Mouse (Mus musculus) embryonic fibroblast, embryonic 13.5 days (primary cell): Measurements from ENCODE around the gene Adam10.

ENCODE experiments used
- CTCF ChIP-seq: IDR thresholded peaks from 2 replicates; pipeline ENCODE4 v1.5.1; 2011; ENCODE audit warnings: mild to moderate bottlenecking, control low read depth, low read length, moderate library complexity, borderline replicate concordance; ENCODE audit not compliant: insufficient read depth
- POLR2A ChIP-seq: IDR thresholded peaks from 2 replicates; pipeline ENCODE4 v1.6.1; 2011; ENCODE audit warnings: low read depth, mild to moderate bottlenecking, control low read depth, low read length, moderate library complexity

DNA sequence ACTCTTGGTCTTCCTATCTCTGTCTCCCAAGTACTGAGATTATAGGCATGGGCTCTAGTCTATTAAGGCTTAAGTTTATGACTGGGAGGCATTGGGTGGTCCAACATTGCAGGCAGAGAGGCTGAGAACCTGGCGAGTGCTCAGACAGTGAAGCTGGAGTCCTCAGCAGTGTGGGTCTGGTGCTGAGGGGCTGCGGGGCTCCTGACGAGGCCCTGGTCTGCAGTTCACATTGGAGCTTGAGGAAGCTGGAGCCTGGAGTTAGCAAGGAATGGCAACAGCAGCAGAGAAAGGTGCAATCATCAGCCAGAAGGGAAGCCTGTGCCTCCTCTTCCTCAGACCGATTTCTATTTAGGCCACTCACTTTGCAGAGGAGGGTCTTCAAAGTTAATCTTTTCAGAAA, 13.9 kb upstream of the Adam10 start:
- TF ChIP-seq CTCF = no peak
- TF ChIP-seq POLR2A = no peak
